Mouse (Mus musculus) liver, embryonic 16.5 days (tissue): ENCODE data around the gene Pld3. TPM values are rescaled to one million over a fixed set of nuclear protein-coding genes. Genes with fewer than 3 reads are reported as not detected.

Experiments used
- ATAC-seq: fragments of 200-750 bp; cut with Nextera tagmentation; 2 replicates; pipeline ENCODE4 v1.8.0; 2017; ENCODE audit warnings: low read depth, mild to moderate bottlenecking, moderate number of reproducible peaks, moderate library complexity
- H3K27ac ChIP-seq: fragments of 300-500 bp; sonication (generic); 2 replicates; pipeline ENCODE4 v1.5.1; 2014; ENCODE audit warnings: mild to moderate bottlenecking, low read length
- H3K27me3 ChIP-seq: fragments of 300-500 bp; sonication (generic); 2 replicates; pipeline ENCODE4 v1.6.1; 2014; ENCODE audit warnings: low read depth, low read length, mixed read lengths; ENCODE audit not compliant: control insufficient read depth, insufficient read depth
- H3K36me3 ChIP-seq: fragments of 300-500 bp; sonication (generic); 2 replicates; pipeline ENCODE4 v1.6.1; 2014; ENCODE audit warnings: mild to moderate bottlenecking; ENCODE audit not compliant: control insufficient read depth, insufficient read depth
- H3K4me1 ChIP-seq: fragments of 300-500 bp; sonication (generic); 2 replicates; pipeline ENCODE4 v1.6.1; 2014; ENCODE audit warnings: low read depth, low read length, mixed read lengths; ENCODE audit not compliant: control insufficient read depth
- H3K4me2 ChIP-seq: fragments of 300-500 bp; sonication (generic); 2 replicates; pipeline ENCODE4 v1.6.1; 2014; ENCODE audit warnings: low read depth, low read length, mixed read lengths
- H3K4me3 ChIP-seq: fragments of 300-500 bp; sonication (generic); 2 replicates; pipeline ENCODE4 v1.5.1; 2014; ENCODE audit warnings: low read depth, mild to moderate bottlenecking, low read length
- H3K9ac ChIP-seq: fragments of 300-500 bp; sonication (generic); 2 replicates; pipeline ENCODE4 v1.6.1; 2014; ENCODE audit warnings: low read depth, low read length
- H3K9me3 ChIP-seq: fragments of 300-500 bp; sonication (generic); replicated peaks from 2 replicates; pipeline ENCODE4 v1.6.1; 2016; ENCODE audit warnings: low read length; ENCODE audit not compliant: control insufficient read depth
- WGBS: fragments of 180-500 bp; shearing (Covaris S2); extraction: QIAGEN DNeasy Blood & Tissue Kit; methylation state at CpG from one replicate; pipeline ENCODE4 v1.1.7; 2014; ENCODE audit not compliant: insufficient replicate concordance; 5-methylcytosine and 5-hydroxymethylcytosine counted together
- polyA plus RNA-seq: library from polyadenylated mRNA; unstranded; fragments of >200 nt; fragmentation: Nextera tagmentation; extraction: Ambion mirVana; gene quantifications from 2 replicates; pipeline ENCODE4 v1.2.1, GENCODE M21; 2015

The Pld3 gene
- 85.0 and 101 TPM in 2 replicates for polyA plus RNA-seq

DNA sequence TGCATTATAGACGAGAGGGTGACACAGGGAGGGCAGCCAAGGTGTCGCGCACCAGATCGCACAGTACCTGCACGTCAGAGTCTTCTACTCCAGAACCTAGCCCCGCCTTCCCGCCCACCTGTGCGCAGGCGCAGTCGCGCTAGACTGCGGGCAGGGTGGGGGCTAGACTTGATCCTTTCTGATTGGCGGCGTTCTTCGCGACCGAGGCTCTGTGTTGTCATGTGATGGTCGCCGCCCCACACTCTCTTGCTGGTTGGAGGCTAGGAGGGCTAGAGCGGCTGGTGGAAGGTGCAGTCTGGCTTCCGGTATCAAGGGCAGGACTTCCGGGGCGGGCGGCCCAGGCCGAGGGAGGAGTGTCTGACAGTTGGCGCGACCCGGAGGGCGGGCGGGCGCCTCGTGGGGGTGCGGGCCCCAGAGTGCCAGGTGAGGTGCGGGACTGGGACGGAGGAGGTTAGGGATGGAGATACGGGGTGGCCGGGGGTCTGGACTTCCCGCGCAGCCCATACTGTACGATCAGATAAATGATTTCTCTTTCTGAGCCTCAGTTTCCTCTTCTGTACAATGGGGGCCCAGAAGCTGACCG lies at the start of gene Pld3, which contains the start of gene 2310022A10Rik:
Gene Pld3, minus strand, starts transcription at position 288 of the 583 bp plus-strand sequence.
Gene 2310022A10Rik, plus strand, starts transcription at position 303 of the 583 bp plus-strand sequence.
- Histone ChIP-seq H3K4me2 (peak within 1 kb of the TSS; percentile 94), H3K4me3 (peak within 1 kb of the TSS; percentile 91), H3K27me3 (no peaks in the 10 kb centered on the region), H3K4me1 (peaks cover 13% of the 10 kb centered on the region), H3K36me3 (peaks cover 3% of the 10 kb centered on the region; the same call in 1 of the 2 replicates), H3K27ac (peak within 1 kb of the TSS; percentile 71), H3K9ac (peak within 1 kb of the TSS; percentile 87), H3K9me3 (no peaks in the 10 kb centered on the region)
- ATAC-seq = peak; percentile 99
- WGBS = under 1% methylated on average over 41 of the region's 41 CpGs

DNA sequence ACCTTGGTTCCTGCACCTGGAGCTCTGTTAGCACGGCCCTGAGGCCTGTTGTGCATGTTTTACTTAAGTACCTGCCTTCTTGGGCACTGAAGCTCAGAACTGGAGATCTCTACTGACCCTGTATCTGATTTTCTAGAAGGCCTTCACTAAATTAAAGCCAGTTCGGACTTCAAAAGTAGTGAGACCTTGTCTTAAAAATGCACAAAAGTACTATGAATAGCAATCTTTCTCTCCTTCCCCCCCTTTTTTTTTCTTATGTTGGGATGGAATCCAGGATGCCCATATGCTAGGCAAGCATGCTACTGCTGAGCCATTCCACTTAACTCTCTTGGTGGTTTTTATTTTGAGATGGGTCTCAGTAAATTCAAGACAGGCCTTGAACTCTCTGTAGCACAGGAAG lies 49.1 kb upstream of the Pld3 start:
- H3K4me2 ChIP-seq = no peak overlapping the region
- H3K27me3 ChIP-seq = no peaks in the 10 kb centered on the region
- no peak overlapping the region for H3K9ac ChIP-seq
- peaks cover 35% of the 10 kb centered on the region for H3K4me1 ChIP-seq
- no peak overlapping the region for H3K27ac ChIP-seq
- no peaks in the 10 kb centered on the region for H3K36me3 ChIP-seq
- H3K9me3 ChIP-seq = no peaks in the 10 kb centered on the region
- H3K4me3 ChIP-seq = no peak overlapping the region
- ATAC-seq = no peak
- 61% methylated on average over 2 of the region's 2 CpGs for WGBS

DNA sequence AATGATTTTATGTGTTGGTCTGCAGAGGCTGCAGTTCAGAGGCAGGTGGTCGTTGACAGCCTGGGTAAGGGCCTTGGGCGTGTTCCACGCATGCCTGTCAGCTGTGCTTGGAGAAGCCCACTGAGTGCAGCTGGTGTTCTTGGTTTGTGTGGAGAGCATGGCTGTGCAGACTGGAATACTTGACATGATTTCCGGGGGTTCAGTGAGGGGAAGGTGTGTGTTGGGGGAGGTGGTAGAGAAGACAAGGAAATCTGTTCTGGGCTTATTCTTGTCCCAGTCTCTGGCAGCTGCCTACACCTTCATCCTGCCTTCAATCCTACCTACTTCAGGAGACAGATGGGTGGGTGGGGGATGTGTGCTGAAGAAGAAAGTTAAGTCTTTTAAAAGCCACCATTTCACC lies 48.6 kb upstream of the Pld3 start:
- WGBS = 61% methylated on average over 4 of the region's 4 CpGs
- Histone ChIP-seq H3K9me3 (no peaks in the 10 kb centered on the region), H3K36me3 (no peaks in the 10 kb centered on the region), H3K27ac (no peak overlapping the region), H3K4me1 (peaks cover 34% of the 10 kb centered on the region), H3K27me3 (no peaks in the 10 kb centered on the region), H3K4me2 (no peak overlapping the region), H3K9ac (no peak overlapping the region), H3K4me3 (no peak overlapping the region)
- no peak for ATAC-seq

DNA sequence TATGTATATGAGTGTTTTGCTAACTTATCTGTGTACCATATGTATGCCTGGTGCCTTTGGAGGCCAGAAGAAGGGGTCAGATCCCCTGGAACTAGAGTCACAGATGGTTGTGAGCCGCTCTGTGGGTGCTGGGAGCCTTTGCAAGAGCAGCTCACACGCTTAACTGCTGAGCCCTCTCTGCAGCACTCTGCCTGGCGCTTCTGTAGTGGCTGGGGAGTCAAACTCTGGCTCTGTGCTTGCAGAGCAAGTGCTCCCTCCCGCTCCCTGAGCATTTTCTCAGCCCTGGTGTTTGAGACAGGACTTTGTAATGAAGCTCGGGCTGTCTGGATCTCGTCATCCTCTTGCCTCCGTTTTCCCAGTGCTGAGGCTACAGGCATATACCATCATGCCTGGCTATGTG lies 45.0 kb upstream of the Pld3 start:
- no peak overlapping the region for H3K27ac ChIP-seq
- H3K36me3 ChIP-seq = no peaks in the 10 kb centered on the region
- H3K4me2 ChIP-seq = no peak overlapping the region
- peaks cover 43% of the 10 kb centered on the region for H3K4me1 ChIP-seq
- no peak overlapping the region for H3K9ac ChIP-seq
- ATAC-seq = no peak
- 76% methylated on average over 7 of the region's 7 CpGs for WGBS
- H3K9me3 ChIP-seq = no peaks in the 10 kb centered on the region
- H3K27me3 ChIP-seq = no peaks in the 10 kb centered on the region
- no peak overlapping the region for H3K4me3 ChIP-seq

DNA sequence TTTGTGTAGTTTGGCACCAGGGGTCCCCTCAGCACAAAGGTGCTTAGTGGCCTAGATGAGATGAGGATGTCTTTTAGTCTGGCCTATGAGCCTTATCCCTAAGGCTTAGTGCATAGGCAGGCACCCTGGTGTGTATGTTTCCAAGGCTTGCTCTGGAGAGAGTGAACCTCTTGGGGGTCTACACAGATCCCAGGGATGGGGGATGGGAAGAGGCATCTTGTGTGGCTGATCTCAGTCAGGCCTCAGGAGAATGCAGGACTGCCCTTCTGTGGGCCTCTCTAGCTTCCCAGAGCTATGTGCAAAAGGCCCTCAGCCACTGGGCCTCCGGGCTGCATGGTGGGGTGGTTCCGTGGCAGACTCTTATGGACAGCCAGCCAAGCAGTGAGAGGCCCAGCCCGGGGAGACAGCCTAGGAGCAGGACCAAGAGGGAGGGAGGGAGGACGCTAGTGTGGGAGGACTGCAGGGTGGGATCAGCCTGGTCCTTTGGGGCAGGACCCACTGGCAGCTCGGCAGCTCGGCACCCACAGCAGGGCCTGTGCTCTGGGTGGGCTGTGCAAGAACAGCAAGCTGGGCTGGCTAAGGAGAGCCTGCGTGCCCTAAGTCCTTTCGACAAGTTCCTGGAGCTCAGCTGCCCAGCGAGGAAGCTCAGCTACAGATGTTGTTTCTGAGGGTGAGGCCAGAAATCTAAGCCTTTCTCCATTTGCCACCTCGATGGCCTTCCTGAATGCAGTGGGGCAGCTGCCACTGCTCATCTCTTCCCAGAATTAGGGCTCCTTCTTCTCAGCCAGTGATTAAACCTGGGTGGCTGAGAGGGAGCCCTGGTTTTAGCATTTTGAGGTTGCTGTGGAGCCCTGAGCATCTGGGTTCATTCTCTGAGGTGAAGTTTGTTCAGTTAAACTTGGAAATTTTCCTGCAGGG lies 43.8 kb upstream of the Pld3 start:
- no peak overlapping the region for H3K4me3 ChIP-seq
- no peak for ATAC-seq

DNA sequence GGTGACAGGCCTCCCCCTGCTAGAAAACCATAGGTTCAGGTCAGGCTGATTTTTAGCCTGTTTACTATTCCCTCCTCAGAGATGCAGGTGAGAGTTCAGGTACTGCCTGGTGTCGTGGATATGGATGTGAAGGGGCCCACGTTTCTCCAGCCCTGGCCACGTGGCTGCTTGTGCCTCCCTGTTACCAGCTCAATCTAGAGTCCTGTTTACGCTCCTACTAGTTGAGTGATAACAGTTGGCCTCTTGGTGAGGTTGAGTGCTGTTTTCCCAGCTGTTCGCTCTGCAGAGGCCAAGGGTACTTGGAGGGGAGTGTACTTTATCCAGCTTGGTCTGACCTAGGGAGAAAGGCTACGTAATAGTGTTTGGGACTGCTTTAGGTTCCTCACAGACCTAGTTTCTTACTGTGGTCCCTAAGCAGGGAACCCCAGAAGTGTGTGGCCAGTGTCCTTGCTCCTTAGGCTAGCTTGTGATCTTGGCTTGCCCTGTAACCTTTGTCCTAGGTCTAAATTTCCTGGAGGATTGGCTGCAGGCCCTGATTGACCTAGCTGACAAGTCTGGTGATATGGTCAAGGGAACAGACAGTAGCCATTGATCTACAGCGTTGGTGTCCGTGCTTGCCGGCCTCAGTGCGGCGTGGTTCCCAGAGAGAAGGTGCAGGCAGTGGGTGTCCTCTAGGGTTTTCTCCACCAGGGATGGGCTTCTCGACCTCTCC lies 40.1 kb upstream of the Pld3 start:
- peak; percentile 45 for ATAC-seq
- Histone ChIP-seq H3K4me1 (peaks cover 45% of the 10 kb centered on the region), H3K27me3 (no peaks in the 10 kb centered on the region), H3K4me3 (peak overlapping the region; percentile 89), H3K27ac (peak overlapping the region; percentile 96), H3K9me3 (no peaks in the 10 kb centered on the region), H3K36me3 (no peaks in the 10 kb centered on the region), H3K4me2 (peak overlapping the region; percentile 67), H3K9ac (peak overlapping the region; percentile 96)
- 43% methylated on average over 12 of the region's 12 CpGs for WGBS

More for the DNA sequence above, 43.8 kb upstream of the Pld3 start:
- 60% methylated on average over 10 of the region's 10 CpGs for WGBS
- Histone ChIP-seq H3K27me3 (no peaks in the 10 kb centered on the region), H3K4me2 (no peak overlapping the region), H3K9me3 (no peaks in the 10 kb centered on the region), H3K9ac (peak overlapping the region; percentile 17; the same call in 1 of the 2 replicates), H3K27ac (peak overlapping the region; percentile 8; the same call in 1 of the 2 replicates), H3K36me3 (no peaks in the 10 kb centered on the region), H3K4me1 (peaks cover 45% of the 10 kb centered on the region)

DNA sequence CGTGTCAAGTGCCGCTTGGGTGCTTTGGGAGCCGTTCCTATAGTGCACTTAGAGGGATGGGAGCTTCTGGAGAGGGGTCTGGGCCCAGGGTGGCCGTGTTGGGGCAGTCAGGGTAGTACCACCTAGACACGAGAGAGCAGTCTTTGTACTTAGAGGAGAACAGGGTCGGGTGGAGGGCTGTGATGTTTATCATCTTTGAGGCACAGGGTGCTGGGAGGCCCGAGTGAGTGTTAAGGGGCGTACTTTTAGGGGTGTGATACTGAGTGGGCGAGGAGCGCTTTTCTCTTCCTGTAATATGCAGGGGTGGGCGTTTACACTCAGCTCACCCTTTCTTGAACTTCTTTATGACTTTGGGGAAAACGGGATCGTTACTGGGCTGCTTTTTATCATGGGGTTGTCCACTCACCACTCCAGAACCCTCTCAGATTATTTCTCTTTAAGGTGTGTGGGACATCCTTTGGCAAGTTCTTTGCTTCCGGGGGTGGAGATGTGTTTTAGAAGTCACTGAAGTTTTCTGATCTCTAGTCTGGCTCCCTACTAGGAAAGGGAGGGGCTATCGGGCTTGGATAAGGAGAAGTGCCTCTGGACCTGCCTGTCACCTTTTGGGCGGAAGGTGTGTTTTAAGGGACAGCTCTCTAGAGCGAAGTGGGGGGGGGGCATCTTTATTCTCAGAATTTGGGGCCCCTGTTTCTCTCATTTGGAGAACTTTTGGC lies 39.4 kb upstream of the Pld3 start:
- ATAC-seq = peak; percentile 37
- H3K9me3 ChIP-seq = no peaks in the 10 kb centered on the region
- H3K9ac ChIP-seq = peak overlapping the region; percentile 96
- H3K36me3 ChIP-seq = no peaks in the 10 kb centered on the region
- H3K4me2 ChIP-seq = peak overlapping the region; percentile 67
- peaks cover 45% of the 10 kb centered on the region for H3K4me1 ChIP-seq
- WGBS = 1% methylated on average over 17 of the region's 17 CpGs
- no peaks in the 10 kb centered on the region for H3K27me3 ChIP-seq
- peak overlapping the region; percentile 89 for H3K4me3 ChIP-seq
- peak overlapping the region; percentile 96 for H3K27ac ChIP-seq
